Mouse (Mus musculus) heart, postnatal 10 days (tissue): ENCODE results near the gene Cldn34b1. TPM values are rescaled to one million over a fixed set of nuclear protein-coding genes. Genes with fewer than 3 reads are reported as not detected.
"Not testable (repeated sequence)": the region's sequence is repeated elsewhere in the genome, so short reads cannot be mapped to it uniquely, and the experiment has no call there.

Experiments
- DNase-seq, 2 experiments: peaks; one replicate each; pipeline ENCODE4 v3.0.0; 2021
- intact Hi-C: fragments of 180-260 bp; cut with DNase I; formaldehyde crosslinking; loops from one replicate; pipeline ENCODE4 v1.15.1; 2025
- total RNA-seq, 2 experiments: library from RNA; stranded (reverse); gene quantifications; 2 replicates each; pipeline ENCODE4 v1.2.3; 2021

Cldn34b1 gene
- not detected for total RNA-seq

- DNase-seq, intact Hi-C loops: not testable (repeated sequence)
Observed at GRCm38 (mm10) chrX:154890167-154890566, at the start of gene Cldn34b1. Gene Cldn34b1 (minus strand): TSS chrX:154890267.

GRCm38 (mm10) chrX:154935887-154936286 lies 45.8 kb upstream of the Cldn34b1 start, which contains the start of gene Magea6:
Gene Magea6 (minus strand): TSS chrX:154935987.
- DNase-seq, intact Hi-C loops: not testable (repeated sequence)

Other genes with a start within 250 kb of the Cldn34b1 start
- gene Magea6, start 45.7 kb upstream of the Cldn34b1 start, total RNA-seq, result not detected
- gene Magea3, start 59.2 kb upstream of the Cldn34b1 start, total RNA-seq, result not detected
- not detected for gene Magea8, start 105.6 kb upstream of the Cldn34b1 start, total RNA-seq
- not detected for gene Magea5, start 172.9 kb upstream of the Cldn34b1 start, total RNA-seq
- gene Magea1, start 199.5 kb upstream of the Cldn34b1 start, total RNA-seq, result not detected
- gene Magea2, start 203.4 kb upstream of the Cldn34b1 start, total RNA-seq, result not detected
- gene Cldn34b2, start 238.1 kb upstream of the Cldn34b1 start, total RNA-seq, result not detected